Mouse (Mus musculus) MEL (cell line): Measurements from ENCODE around the gene Nav1. TPM values are rescaled to one million over a fixed set of nuclear protein-coding genes. Genes with fewer than 3 reads are reported as not detected.

Source experiments
- DNase-seq: peaks from one replicate; pipeline ENCODE4 v3.0.0; 2011; ENCODE audit warnings: low read depth, low spot score
- H3K27ac ChIP-seq: 2 replicates; pipeline ENCODE4 v1.5.1; 2012; ENCODE audit warnings: low read depth, mild to moderate bottlenecking, control low read depth, low read length, moderate library complexity; ENCODE audit not compliant: control insufficient read depth
- H3K27me3 ChIP-seq, 2 experiments: fragments of 150-350 bp in 1 of 2; sonication (generic) in 1 of 2; 2 replicates each; pipeline ENCODE4 v1.6.1; 2012; ENCODE audit warnings: low read length in 2 of 2, mild to moderate bottlenecking in 2 of 2, improper control_type of control experiment in 1 of 2, moderate library complexity in 1 of 2; ENCODE audit not compliant: insufficient read depth in 2 of 2, control insufficient read depth in 1 of 2
- H3K36me3 ChIP-seq, 2 experiments: 2 replicates each; pipeline ENCODE4 v1.6.1; 2012 to 2014; ENCODE audit warnings: low read length in 2 of 2, improper control_type of control experiment in 1 of 2, inconsistent platforms in 1 of 2, mild to moderate bottlenecking in 1 of 2; ENCODE audit not compliant: insufficient read depth in 2 of 2, control insufficient read depth in 1 of 2
- H3K4me1 ChIP-seq, 2 experiments: fragments of 150-350 bp in 1 of 2; sonication (generic) in 1 of 2; 2 replicates each; pipeline ENCODE4 v1.6.1; 2012; ENCODE audit warnings: low read length in 2 of 2, improper control_type of control experiment in 1 of 2, mild to moderate bottlenecking in 1 of 2; ENCODE audit not compliant: insufficient read depth in 2 of 2, control insufficient read depth in 1 of 2
- H3K4me3 ChIP-seq, 2 experiments: fragments of 150-350 bp in 1 of 2; sonication (generic) in 1 of 2; 2 replicates each; pipeline ENCODE4 v1.5.1; 2012; ENCODE audit warnings: low read depth in 2 of 2, low read length in 2 of 2, mild to moderate bottlenecking in 2 of 2, moderate library complexity in 2 of 2, control low read depth in 1 of 2, improper control_type of control experiment in 1 of 2; ENCODE audit not compliant: control insufficient read depth in 1 of 2, insufficient read depth in 1 of 2
- H3K79me2 ChIP-seq: 2 replicates; pipeline ENCODE4 v1.6.1; 2012; ENCODE audit warnings: mild to moderate bottlenecking, low read length, moderate library complexity; ENCODE audit not compliant: control insufficient read depth, poor library complexity, insufficient read depth
- H3K9ac ChIP-seq: 2 replicates; pipeline ENCODE4 v1.6.1; 2012; ENCODE audit warnings: low read depth, mild to moderate bottlenecking, control low read depth, low read length, moderate library complexity; ENCODE audit not compliant: control insufficient read depth, poor library complexity, severe bottlenecking
- H3K9me3 ChIP-seq: fragments of 150-350 bp; sonication (generic); replicated peaks from 2 replicates; pipeline ENCODE4 v1.6.1; 2012; ENCODE audit warnings: mild to moderate bottlenecking, low read length, improper control_type of control experiment, moderate library complexity; ENCODE audit not compliant: insufficient read depth
- EP300 ChIP-seq, 2 experiments: IDR thresholded peaks; 2 replicates each; pipeline ENCODE4 v1.6.1; 2011; ENCODE audit warnings: improper control_type of control experiment in 2 of 2, low read length in 2 of 2, low read depth in 1 of 2, mild to moderate bottlenecking in 1 of 2
- MAFK ChIP-seq: IDR thresholded peaks from 2 replicates; pipeline ENCODE4 v1.6.1; 2011; ENCODE audit warnings: low read depth, mild to moderate bottlenecking, low read length, improper control_type of control experiment, borderline replicate concordance
- MEF2A ChIP-seq: IDR thresholded peaks from 2 replicates; pipeline ENCODE4 v1.6.1; 2014; ENCODE audit warnings: low read depth, mild to moderate bottlenecking, inconsistent platforms, low read length, improper control_type of control experiment; ENCODE audit not compliant: poor library complexity, insufficient replicate concordance, severe bottlenecking; ENCODE audit errors: extremely low read depth
- NELFE ChIP-seq: IDR thresholded peaks from 2 replicates; pipeline ENCODE4 v1.6.1; 2011; ENCODE audit warnings: low read depth, low read length, improper control_type of control experiment
- POLR2A ChIP-seq, 2 experiments: IDR thresholded peaks; 2 replicates each; pipeline ENCODE4 v1.6.1; 2011 to 2012; ENCODE audit warnings: low read length in 2 of 2, mild to moderate bottlenecking in 2 of 2, control low read depth in 1 of 2, improper control_type of control experiment in 1 of 2, low read depth in 1 of 2, moderate library complexity in 1 of 2; ENCODE audit not compliant: control insufficient read depth in 1 of 2, insufficient read depth in 1 of 2, poor library complexity in 1 of 2
- POLR2AphosphoS5 ChIP-seq: IDR thresholded peaks from 2 replicates; pipeline ENCODE4 v1.6.1; 2012; ENCODE audit warnings: low read depth, borderline replicate concordance, mild to moderate bottlenecking, inconsistent platforms, low read length, moderate library complexity, mixed read lengths
- RAD21 ChIP-seq: IDR thresholded peaks from 2 replicates; pipeline ENCODE4 v1.6.1; 2011; ENCODE audit warnings: mild to moderate bottlenecking, low read depth, low read length, improper control_type of control experiment
- SMC3 ChIP-seq: IDR thresholded peaks from 2 replicates; pipeline ENCODE4 v1.6.1; 2011; ENCODE audit warnings: low read depth, low read length, improper control_type of control experiment
- TAL1 ChIP-seq: IDR thresholded peaks from 2 replicates; pipeline ENCODE4 v1.6.1; 2012; ENCODE audit warnings: mild to moderate bottlenecking, inconsistent platforms, low read length, moderate library complexity, mixed read lengths
- TBP ChIP-seq: IDR thresholded peaks from 2 replicates; pipeline ENCODE4 v1.8.0; 2011; ENCODE audit warnings: low read depth, low read length, improper control_type of control experiment
- UBTF ChIP-seq: IDR thresholded peaks from 2 replicates; pipeline ENCODE4 v1.6.1; 2012; ENCODE audit warnings: low read depth, mild to moderate bottlenecking, inconsistent platforms, low read length, improper control_type of control experiment, moderate library complexity, borderline replicate concordance; ENCODE audit not compliant: insufficient read depth
- USF1 ChIP-seq: IDR thresholded peaks from 2 replicates; pipeline ENCODE4 v1.6.1; 2014; ENCODE audit warnings: low read depth, mild to moderate bottlenecking, inconsistent platforms, low read length, improper control_type of control experiment, moderate library complexity
- USF2 ChIP-seq, 2 experiments: IDR thresholded peaks; 2 replicates each; pipeline ENCODE4 v1.6.1; 2011 to 2012; ENCODE audit warnings: improper control_type of control experiment in 2 of 2, low read length in 2 of 2, borderline replicate concordance in 1 of 2, inconsistent platforms in 1 of 2, low read depth in 1 of 2, mild to moderate bottlenecking in 1 of 2; ENCODE audit not compliant: insufficient read depth in 1 of 2
- ZMIZ1 ChIP-seq: IDR thresholded peaks from 2 replicates; pipeline ENCODE4 v1.6.1; 2012; ENCODE audit warnings: low read depth, mild to moderate bottlenecking, inconsistent platforms, low read length, improper control_type of control experiment, moderate library complexity
- polyA plus RNA-seq, 2 experiments: library from polyadenylated mRNA; stranded (reverse) in 1 of 2; unstranded in 1 of 2; fragments of >175 nt in 1 of 2; fragments of >200 nt in 1 of 2; gene quantifications; 2 replicates each; pipeline versions ENCODE4 v1.2.1 to v1.2.4; 2012; ENCODE audit warnings: low replicate concordance in 2 of 2, low read depth in 1 of 2; ENCODE audit not compliant: insufficient read length in 2 of 2, insufficient read depth in 1 of 2, missing spikeins in 1 of 2
- total RNA-seq: library from RNA; depleted of rRNA; stranded (reverse); fragments of 300-350 nt; gene quantifications from 2 replicates; pipeline ENCODE4 v1.2.3, GENCODE M21; 2012

Gene Nav1
- total and polyA plus RNA-seq, 3 experiments = 0.89 to 9.6 TPM; not detected in 1

- no peak overlapping the region for H3K9ac ChIP-seq
- no peak for TF ChIP-seq SMC3
- TF ChIP-seq MEF2A = no peak
- no peak for TF ChIP-seq NELFE
- TF ChIP-seq USF2 (IDR thresholded peaks at IDR 0.05; ENCODE audit: borderline replicate concordance in 1 of 2, insufficient read depth in 1 of 2, low read depth in 1 of 2, low read length in 2 of 2) = no peak
- no peak for TF ChIP-seq UBTF
- TF ChIP-seq POLR2A (IDR thresholded peaks at IDR 0.05; ENCODE audit: control insufficient read depth in 1 of 2, insufficient read depth in 1 of 2, low read depth in 1 of 2, low read length in 2 of 2, poor library complexity in 1 of 2) = no peak
- TF ChIP-seq RAD21 = no peak
- TF ChIP-seq TAL1 = no peak
- H3K4me1 ChIP-seq = no peaks in the 10 kb centered on the region
- no peak overlapping the region for H3K4me3 ChIP-seq
- no peaks in the 10 kb centered on the region; a peak in 1 of 4 replicates for H3K36me3 ChIP-seq
- H3K9me3 ChIP-seq = no peaks in the 10 kb centered on the region
- H3K27me3 ChIP-seq = no peaks in the 10 kb centered on the region
- H3K27ac ChIP-seq = no peak overlapping the region
- no peak for DNase-seq
- no peaks in the 10 kb centered on the region for H3K79me2 ChIP-seq
These were observed 108.4 kb downstream of the Nav1 start for GRCm38 (mm10) chr1:135498455-135499358.

GRCm38 (mm10) chr1:135495048-135495447 lies 112.0 kb downstream of the Nav1 start:
- TF ChIP-seq TBP (no peak), POLR2AphosphoS5 (no peak), USF1 (no peak), ZMIZ1 (no peak), NELFE (no peak)
- Histone ChIP-seq H3K27me3 (no peaks in the 10 kb centered on the region), H3K9ac (no peak overlapping the region)

GRCm38 (mm10) chr1:135493862-135494261 lies 113.2 kb downstream of the Nav1 start:
- H3K27me3 ChIP-seq = no peaks in the 10 kb centered on the region
- H3K36me3 ChIP-seq = no peaks in the 10 kb centered on the region
- H3K4me1 ChIP-seq = no peaks in the 10 kb centered on the region
- H3K27ac ChIP-seq = no peak overlapping the region
- H3K79me2 ChIP-seq = no peaks in the 10 kb centered on the region
- DNase-seq = no peak
- H3K4me3 ChIP-seq = no peak overlapping the region
- H3K9me3 ChIP-seq = no peaks in the 10 kb centered on the region
- TF ChIP-seq EP300 (IDR thresholded peaks at IDR 0.05; ENCODE audit: low read depth in 1 of 2, low read length in 2 of 2) (no peak), MAFK (no peak)
- no peak overlapping the region for H3K9ac ChIP-seq

More at GRCm38 (mm10) chr1:135495048-135495447, 112.0 kb downstream of the Nav1 start:
- H3K79me2 ChIP-seq = no peaks in the 10 kb centered on the region
- no peaks in the 10 kb centered on the region for H3K9me3 ChIP-seq
- no peak for DNase-seq
- H3K4me3 ChIP-seq = no peak overlapping the region
- H3K27ac ChIP-seq = no peak overlapping the region
- H3K4me1 ChIP-seq = no peaks in the 10 kb centered on the region
- no peaks in the 10 kb centered on the region for H3K36me3 ChIP-seq
